Comparison of ENCODE assay signal across 9 mouse cellular contexts in the genomic region with DNA sequence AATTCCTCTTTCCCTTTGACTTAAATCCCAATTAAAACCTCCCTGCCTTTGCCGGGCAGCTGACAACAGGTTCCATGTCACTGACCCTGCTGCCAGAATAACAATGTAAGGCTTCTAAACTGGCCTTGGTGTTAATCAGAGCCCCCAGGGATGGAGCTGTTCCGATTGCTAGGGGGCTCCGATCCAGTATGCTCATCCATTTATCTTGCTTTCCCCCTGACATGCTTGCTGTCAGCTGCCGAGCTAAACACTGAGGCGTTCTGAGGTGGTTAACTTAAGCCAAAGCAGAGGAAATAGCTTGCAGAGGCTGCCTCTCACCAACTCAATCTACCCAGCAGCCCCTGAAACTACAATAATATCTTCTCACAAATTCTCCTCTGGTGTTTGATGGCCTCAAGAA.
DNase-seq lines count a peak whose midpoint lies in the region; ATAC-seq and TF ChIP-seq lines count a peak whose summit lies in the region.
"Had no signal": no experiment of that assay in that cellular context is flagged by ENCODE, and none has a peak within 500 bp of the region (broad histone marks: within the 10 kb centered on the region; RNA-seq: fewer than 3 reads in every experiment).

No protein-coding gene starts in this region.

- no peaks in the 10 kb centered on the region for H3K4me1 ChIP-seq in kidney, postnatal 0 days (replicated peaks; ENCODE audit: insufficient read depth, low read length)
- no peaks in the 10 kb centered on the region for H3K4me1 ChIP-seq in embryonic facial prominence, embryonic 11.5 days (ENCODE audit: control insufficient read depth, insufficient read depth, low read length)
- peaks cover 4% of the 10 kb centered on the region for H3K4me1 ChIP-seq in neural tube, embryonic 15.5 days
- no peaks in the 10 kb centered on the region for H3K4me1 ChIP-seq in forebrain, embryonic 14.5 days (ENCODE audit: control insufficient read depth, insufficient read depth, low read length)

- no peaks in the 10 kb centered on the region for H3K36me3 ChIP-seq in kidney, postnatal 0 days (ENCODE audit: insufficient read depth, low read length)
- no peaks in the 10 kb centered on the region for H3K36me3 ChIP-seq in embryonic facial prominence, embryonic 11.5 days (replicated peaks; ENCODE audit: control insufficient read depth, insufficient read depth, low read depth, low read length)
- H3K36me3 ChIP-seq in neural tube, embryonic 15.5 days: no peaks in the 10 kb centered on the region
- no peaks in the 10 kb centered on the region for H3K36me3 ChIP-seq in forebrain, embryonic 14.5 days (ENCODE audit: control insufficient read depth, insufficient read depth, low read length)

- TF ChIP-seq CTCF in kidney, postnatal 0 days (IDR thresholded peaks at IDR 0.05; ENCODE audit: low read depth): no peak

- H3K4me2 ChIP-seq in kidney, postnatal 0 days (ENCODE audit: low read length): peak overlapping the region; percentile 27; the same call in 1 of the 2 replicates
- no peak overlapping the region for H3K4me2 ChIP-seq in embryonic facial prominence, embryonic 11.5 days (ENCODE audit: low read depth, low read length)
- peak overlapping the region; percentile 7; the same call in 1 of the 2 replicates for H3K4me2 ChIP-seq in neural tube, embryonic 15.5 days
- no peak overlapping the region for H3K4me2 ChIP-seq in forebrain, embryonic 14.5 days (ENCODE audit: low read length)

- WGBS in kidney, postnatal 0 days: 11% methylated on average over 5 of the region's 5 CpGs
- WGBS in embryonic facial prominence, embryonic 11.5 days: under 1% methylated on average over 5 of the region's 5 CpGs
- WGBS in neural tube, embryonic 15.5 days: 2% methylated on average over 5 of the region's 5 CpGs
- 7% methylated on average over 5 of the region's 5 CpGs for WGBS in forebrain, embryonic 14.5 days

- no peak overlapping the region for H3K9ac ChIP-seq in kidney, postnatal 0 days (ENCODE audit: low read depth, low read length)
- no peak overlapping the region for H3K9ac ChIP-seq in embryonic facial prominence, embryonic 11.5 days (replicated peaks; ENCODE audit: low read length)
- H3K9ac ChIP-seq in neural tube, embryonic 15.5 days (replicated peaks): no peak overlapping the region
- no peak overlapping the region for H3K9ac ChIP-seq in forebrain, embryonic 14.5 days (ENCODE audit: low read length)

- no peak overlapping the region for H3K4me3 ChIP-seq in kidney, postnatal 0 days (replicated peaks; ENCODE audit: low read depth, low read length)
- no peak overlapping the region for H3K4me3 ChIP-seq in embryonic facial prominence, embryonic 11.5 days (ENCODE audit: low read depth, low read length)
- H3K4me3 ChIP-seq in neural tube, embryonic 15.5 days (replicated peaks): no peak overlapping the region
- no peak overlapping the region for H3K4me3 ChIP-seq in forebrain, embryonic 14.5 days (ENCODE audit: low read depth, low read length)

- no peak for ATAC-seq in kidney, postnatal 0 days (replicated peaks; ENCODE audit: low FRiP score, low read depth)
- no peak for ATAC-seq in embryonic facial prominence, embryonic 11.5 days (replicated peaks; ENCODE audit: insufficient number of reproducible peaks, low FRiP score, low TSS enrichment, low read depth)
- no peak for ATAC-seq in neural tube, embryonic 15.5 days (ENCODE audit: low FRiP score)
- no peak for ATAC-seq in forebrain, embryonic 14.5 days

- peak; percentile 43 for DNase-seq in kidney, postnatal 0 days (ENCODE audit: low spot score)
- no peak for DNase-seq in kidney, postnatal 36 days
- DNase-seq in embryonic facial prominence, embryonic 11.5 days (ENCODE audit: low spot score): peak; percentile 25
- DNase-seq in mesoderm, embryonic 11.5 days (ENCODE audit: low read depth, low spot score): peak; percentile 41
- DNase-seq in forebrain, embryonic 14.5 days (ENCODE audit: low spot score): no peak
- DNase-seq in adrenal gland, postnatal 25 days: no peak
- DNase-seq: heart, postnatal 4 days; kidney, postnatal 25 days had no signal

- H3K27me3 ChIP-seq in kidney, postnatal 0 days (ENCODE audit: insufficient read depth, low read length): no peaks in the 10 kb centered on the region
- no peaks in the 10 kb centered on the region for H3K27me3 ChIP-seq in embryonic facial prominence, embryonic 11.5 days (ENCODE audit: control insufficient read depth, insufficient read depth, low read length)
- no peaks in the 10 kb centered on the region for H3K27me3 ChIP-seq in neural tube, embryonic 15.5 days (replicated peaks)
- no peaks in the 10 kb centered on the region for H3K27me3 ChIP-seq in forebrain, embryonic 14.5 days (replicated peaks; ENCODE audit: control insufficient read depth, insufficient read depth, low read length)

- H3K27ac ChIP-seq in kidney, postnatal 0 days: no peak overlapping the region
- H3K27ac ChIP-seq in embryonic facial prominence, embryonic 11.5 days (replicated peaks; ENCODE audit: low read depth, low read length): no peak overlapping the region
- H3K27ac ChIP-seq in neural tube, embryonic 15.5 days (replicated peaks): no peak overlapping the region
- no peak overlapping the region for H3K27ac ChIP-seq in forebrain, embryonic 14.5 days (ENCODE audit: low read depth, low read length)

- no peaks in the 10 kb centered on the region for H3K9me3 ChIP-seq in kidney, postnatal 0 days (replicated peaks; ENCODE audit: low read length)
- no peaks in the 10 kb centered on the region for H3K9me3 ChIP-seq in embryonic facial prominence, embryonic 11.5 days (replicated peaks; ENCODE audit: control insufficient read depth, low read length)
- no peaks in the 10 kb centered on the region for H3K9me3 ChIP-seq in neural tube, embryonic 15.5 days (replicated peaks)
- no peaks in the 10 kb centered on the region for H3K9me3 ChIP-seq in forebrain, embryonic 14.5 days (replicated peaks; ENCODE audit: control insufficient read depth, low read length)

Comparison
In these comparisons a context has a peak if more than half of its experiments do, and no peak if none do; other contexts are left out.
1. DNase-seq: peak in kidney, postnatal 0 days (single experiment), embryonic facial prominence, embryonic 11.5 days (single experiment) and mesoderm, embryonic 11.5 days (single experiment); none in kidney, postnatal 36 days (0 of 2), forebrain, embryonic 14.5 days (single experiment) and adrenal gland, postnatal 25 days (single experiment).
2. H3K4me2 ChIP-seq: peak in kidney, postnatal 0 days (single experiment) and neural tube, embryonic 15.5 days (single experiment); none in embryonic facial prominence, embryonic 11.5 days (single experiment) and forebrain, embryonic 14.5 days (single experiment).